Comparison of ENCODE assay signal across 20 mouse cellular contexts in the genomic region with DNA sequence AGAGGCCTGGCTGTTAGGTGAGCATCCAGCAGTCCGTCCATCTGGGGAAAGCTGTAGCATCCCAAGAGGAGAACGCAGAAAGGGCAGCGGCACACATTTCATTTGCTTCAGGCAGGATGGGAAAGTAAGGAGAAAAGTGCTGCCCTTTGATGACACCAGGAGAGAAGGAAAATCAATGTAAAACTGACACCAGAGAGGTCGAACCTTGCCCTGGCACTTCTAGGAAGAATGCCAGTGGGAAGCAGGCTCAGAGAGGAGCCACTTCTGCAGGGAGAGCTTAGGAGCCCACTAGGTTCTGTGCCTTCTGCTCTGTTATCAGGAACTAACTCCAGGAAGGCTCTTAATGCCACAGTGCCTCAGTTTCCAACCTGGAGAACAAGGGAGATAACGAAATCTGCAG.
DNase-seq lines count a peak whose midpoint lies in the region; ATAC-seq and TF ChIP-seq lines count a peak whose summit lies in the region.
"Had no signal": no experiment of that assay in that cellular context is flagged by ENCODE, and none has a peak within 500 bp of the region (broad histone marks: within the 10 kb centered on the region; RNA-seq: fewer than 3 reads in every experiment).

No protein-coding gene starts in this region.

- peaks cover 24% of the 10 kb centered on the region for H3K4me1 ChIP-seq in forebrain, embryonic 10.5 days
- peaks cover 23% of the 10 kb centered on the region for H3K4me1 ChIP-seq in forebrain, embryonic 12.5 days
- H3K4me1 ChIP-seq in kidney, adult 2 months (ENCODE audit: control insufficient read depth, insufficient read depth, low read length), result peaks cover 13% of the 10 kb centered on the region; the same call in 1 of the 2 replicates
- H3K4me1 ChIP-seq in kidney, embryonic 14.5 days (ENCODE audit: control insufficient read depth, insufficient read depth, low read length), result no peaks in the 10 kb centered on the region
- peaks cover 18% of the 10 kb centered on the region for H3K4me1 ChIP-seq in liver, adult 2 months (ENCODE audit: control insufficient read depth, insufficient read depth, low read length)
- H3K4me1 ChIP-seq in liver, postnatal 0 days (ENCODE audit: insufficient read depth), result peaks cover 4% of the 10 kb centered on the region; the same call in 1 of the 2 replicates
- H3K4me1 ChIP-seq: heart, embryonic 13.5 days had no signal

- no peak for ATAC-seq in forebrain, embryonic 12.5 days (ENCODE audit: low FRiP score)
- no peak for ATAC-seq in kidney, embryonic 14.5 days (ENCODE audit: low FRiP score, low TSS enrichment)
- no peak for ATAC-seq in liver, postnatal 0 days
- ATAC-seq: CD4-positive, CD25-positive, alpha-beta regulatory T cell, adult 4 months had no signal

- TF ChIP-seq CTCF in kidney, adult 2 months (conservative IDR thresholded peaks at IDR 0.05; ENCODE audit: insufficient read depth, insufficient read length, low read depth, low read length), result no peak
- TF ChIP-seq CTCF in liver, adult 2 months (IDR thresholded peaks at IDR 0.05; ENCODE audit: low read depth, low read length), result no peak
- no peak for TF ChIP-seq CTCF in liver, postnatal 0 days (IDR thresholded peaks at IDR 0.05; ENCODE audit: low read depth)

- no peak overlapping the region for H3K4me3 ChIP-seq in forebrain, embryonic 10.5 days
- no peak overlapping the region for H3K4me3 ChIP-seq in forebrain, embryonic 12.5 days (replicated peaks)
- no peak overlapping the region for H3K4me3 ChIP-seq in kidney, adult 2 months (ENCODE audit: insufficient read depth, low read depth, low read length)
- no peak overlapping the region for H3K4me3 ChIP-seq in kidney, embryonic 14.5 days (ENCODE audit: low read length)
- no peak overlapping the region for H3K4me3 ChIP-seq in liver, adult 2 months (ENCODE audit: insufficient read depth, low read depth, low read length)
- H3K4me3 ChIP-seq in liver, postnatal 0 days (ENCODE audit: low read depth, low read length), result no peak overlapping the region
- H3K4me3 ChIP-seq: embryonic facial prominence, embryonic 12.5 days; forebrain, embryonic 13.5 days; heart, embryonic 13.5 days had no signal

- no peaks in the 10 kb centered on the region for H3K9me3 ChIP-seq in forebrain, embryonic 10.5 days
- H3K9me3 ChIP-seq in forebrain, embryonic 12.5 days, result no peaks in the 10 kb centered on the region
- no peaks in the 10 kb centered on the region for H3K9me3 ChIP-seq in kidney, embryonic 14.5 days (ENCODE audit: control insufficient read depth, low read length)
- no peaks in the 10 kb centered on the region for H3K9me3 ChIP-seq in liver, postnatal 0 days (ENCODE audit: low read length)
- H3K9me3 ChIP-seq: embryonic facial prominence, embryonic 12.5 days; forebrain, embryonic 13.5 days; heart, embryonic 13.5 days had no signal

- DNase-seq in forebrain, embryonic 10.5 days (ENCODE audit: extremely low spot score, low spot score), result no peak
- DNase-seq in kidney, adult 2 months, result peak; percentile 77
- peak; percentile 83 for DNase-seq in liver, adult 2 months (ENCODE audit: extremely low read depth, low read depth, low spot score)
- no peak for DNase-seq in liver, postnatal 0 days
- peak; percentile 50 to 60 for DNase-seq in kidney, postnatal 36 days
- DNase-seq: adrenal gland, postnatal 10 days; B cell, adult 2 months; cerebellum, adult 11 months; cerebellum, adult 8-10 months; cerebellum, postnatal 25 days; forebrain, postnatal 0 days; gastrocnemius, postnatal 14 days; heart, postnatal 36 days had no signal

- no peaks in the 10 kb centered on the region for H3K79me2 ChIP-seq in liver, adult 2 months (ENCODE audit: control insufficient read depth, insufficient read depth, low read length)

- 0 out of 2 replicates have a peak overlapping the region, but pooled peaks have one; percentile 44 for H3K27ac ChIP-seq in forebrain, embryonic 10.5 days
- H3K27ac ChIP-seq in forebrain, embryonic 12.5 days, result no peak overlapping the region
- H3K27ac ChIP-seq in kidney, adult 2 months (ENCODE audit: insufficient read depth, low read depth, low read length), result no peak overlapping the region
- no peak overlapping the region for H3K27ac ChIP-seq in kidney, embryonic 14.5 days (ENCODE audit: low read depth, low read length)
- no peak overlapping the region for H3K27ac ChIP-seq in liver, adult 2 months (replicated peaks; ENCODE audit: insufficient read depth, low read depth, low read length)
- H3K27ac ChIP-seq in liver, postnatal 0 days (ENCODE audit: low read depth), result no peak overlapping the region
- H3K27ac ChIP-seq: embryonic facial prominence, embryonic 12.5 days; heart, embryonic 13.5 days had no signal

- H3K4me2 ChIP-seq in forebrain, embryonic 12.5 days, result no peak overlapping the region
- H3K4me2 ChIP-seq in kidney, embryonic 14.5 days (replicated peaks; ENCODE audit: low read depth, low read length), result no peak overlapping the region
- no peak overlapping the region for H3K4me2 ChIP-seq in liver, postnatal 0 days (ENCODE audit: low read depth, low read length)
- H3K4me2 ChIP-seq: embryonic facial prominence, embryonic 12.5 days; forebrain, embryonic 13.5 days; heart, embryonic 13.5 days had no signal

- no peaks in the 10 kb centered on the region for H3K27me3 ChIP-seq in forebrain, embryonic 10.5 days (ENCODE audit: poor library complexity, severe bottlenecking)
- H3K27me3 ChIP-seq in forebrain, embryonic 12.5 days, result no peaks in the 10 kb centered on the region
- H3K27me3 ChIP-seq in kidney, adult 2 months (replicated peaks; ENCODE audit: control insufficient read depth, insufficient read depth, low read length), result no peaks in the 10 kb centered on the region
- no peaks in the 10 kb centered on the region for H3K27me3 ChIP-seq in kidney, embryonic 14.5 days (ENCODE audit: control insufficient read depth, insufficient read depth, low read length)
- H3K27me3 ChIP-seq in liver, adult 2 months (ENCODE audit: control insufficient read depth, insufficient read depth, low read length), result no peaks in the 10 kb centered on the region
- H3K27me3 ChIP-seq in liver, postnatal 0 days (ENCODE audit: insufficient read depth, low read length), result no peaks in the 10 kb centered on the region
- H3K27me3 ChIP-seq: embryonic facial prominence, embryonic 12.5 days; forebrain, embryonic 13.5 days; heart, embryonic 13.5 days had no signal

- H3K9ac ChIP-seq in forebrain, embryonic 12.5 days, result no peak overlapping the region
- H3K9ac ChIP-seq in kidney, embryonic 14.5 days (ENCODE audit: low read depth, low read length), result no peak overlapping the region
- H3K9ac ChIP-seq in liver, adult 2 months (ENCODE audit: low read depth, low read length), result no peak overlapping the region
- no peak overlapping the region for H3K9ac ChIP-seq in liver, postnatal 0 days (replicated peaks)
- H3K9ac ChIP-seq: embryonic facial prominence, embryonic 12.5 days; forebrain, embryonic 13.5 days; forebrain, postnatal 0 days; heart, embryonic 13.5 days had no signal

- no peak for TF ChIP-seq EP300 in liver, postnatal 0 days (IDR thresholded peaks at IDR 0.05; ENCODE audit: low read depth)

- TF ChIP-seq POLR2A in kidney, adult 2 months (IDR thresholded peaks at IDR 0.05; ENCODE audit: low read depth, low read length), result no peak
- no peak for TF ChIP-seq POLR2A in liver, adult 2 months (IDR thresholded peaks at IDR 0.05; ENCODE audit: extremely low read depth, insufficient read depth, low read length)

- no peaks in the 10 kb centered on the region for H3K36me3 ChIP-seq in forebrain, embryonic 10.5 days (replicated peaks)
- H3K36me3 ChIP-seq in forebrain, embryonic 12.5 days (replicated peaks), result no peaks in the 10 kb centered on the region
- no peaks in the 10 kb centered on the region for H3K36me3 ChIP-seq in kidney, adult 2 months (ENCODE audit: control insufficient read depth, insufficient read depth, low read length)
- no peaks in the 10 kb centered on the region for H3K36me3 ChIP-seq in kidney, embryonic 14.5 days (ENCODE audit: control insufficient read depth, insufficient read depth, low read length)
- no peaks in the 10 kb centered on the region for H3K36me3 ChIP-seq in liver, adult 2 months (ENCODE audit: control insufficient read depth, insufficient read depth, low read length)
- no peaks in the 10 kb centered on the region for H3K36me3 ChIP-seq in liver, postnatal 0 days (replicated peaks; ENCODE audit: insufficient read depth, low read length)
- H3K36me3 ChIP-seq: embryonic facial prominence, embryonic 12.5 days; G1E; heart, embryonic 13.5 days had no signal

- WGBS in forebrain, embryonic 10.5 days, result 67% methylated on average over 5 of the region's 5 CpGs
- WGBS in forebrain, embryonic 12.5 days, result 61% methylated on average over 5 of the region's 5 CpGs
- WGBS in kidney, adult 2 months, result 63% methylated on average over 5 of the region's 5 CpGs
- 73% methylated on average over 5 of the region's 5 CpGs for WGBS in kidney, embryonic 14.5 days
- WGBS in liver, adult 2 months, result 15% methylated on average over 5 of the region's 5 CpGs
- 48% methylated on average over 5 of the region's 5 CpGs for WGBS in liver, postnatal 0 days (ENCODE audit: insufficient replicate concordance)

Comparison
In these comparisons a context has a peak if more than half of its experiments do, and no peak if none do; other contexts are left out.
1. DNase-seq: peak in kidney, adult 2 months (single experiment), liver, adult 2 months (single experiment) and kidney, postnatal 36 days (2 of 2); none in forebrain, embryonic 10.5 days (single experiment) and liver, postnatal 0 days (single experiment).